17 mouse cellular contexts compared by ENCODE assay signal in the genomic region with DNA sequence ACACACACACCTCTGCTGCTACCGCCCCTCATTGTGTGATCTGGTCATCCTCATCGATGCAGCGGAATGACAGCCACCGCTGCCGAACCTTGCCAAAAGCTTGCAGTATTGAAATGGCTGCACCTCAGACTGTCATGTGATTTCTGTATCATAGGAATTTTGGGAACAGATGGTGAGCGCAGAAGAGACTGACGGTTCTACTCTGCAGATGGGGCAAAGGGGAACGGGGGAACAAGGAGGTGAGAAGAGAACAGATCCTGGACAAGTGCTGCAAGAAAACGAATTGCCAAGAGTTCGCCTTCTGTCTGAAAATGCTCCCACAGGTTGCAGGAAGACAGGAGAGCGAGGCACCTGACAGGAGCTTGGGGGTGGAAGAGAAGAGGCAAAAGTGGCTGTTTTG.
DNase-seq lines count a peak whose midpoint lies in the region; ATAC-seq lines count a peak whose summit lies in the region.
"Had no signal": no experiment of that assay in that cellular context is flagged by ENCODE, and none has a peak within 500 bp of the region (broad histone marks: within the 10 kb centered on the region; RNA-seq: fewer than 3 reads in every experiment).

No protein-coding gene starts in this region.

- H3K9ac ChIP-seq in hindbrain, embryonic 15.5 days, result no peak overlapping the region
- no peak overlapping the region for H3K9ac ChIP-seq in hindbrain, embryonic 12.5 days
- H3K9ac ChIP-seq in neural tube, embryonic 13.5 days, result no peak overlapping the region
- H3K9ac ChIP-seq: limb, embryonic 13.5 days; liver, embryonic 15.5 days had no signal

- no peaks in the 10 kb centered on the region for H3K36me3 ChIP-seq in hindbrain, embryonic 15.5 days
- H3K36me3 ChIP-seq in hindbrain, embryonic 12.5 days, result no peaks in the 10 kb centered on the region
- no peaks in the 10 kb centered on the region for H3K36me3 ChIP-seq in neural tube, embryonic 13.5 days
- H3K36me3 ChIP-seq: limb, embryonic 13.5 days; liver, embryonic 15.5 days had no signal

- WGBS in hindbrain, embryonic 15.5 days, result 65% methylated on average over 11 of the region's 11 CpGs
- 76% methylated on average over 11 of the region's 11 CpGs for WGBS in hindbrain, embryonic 12.5 days
- WGBS in neural tube, embryonic 13.5 days, result 72% methylated on average over 11 of the region's 11 CpGs

- peak overlapping the region; percentile 61; the same call in 1 of the 2 replicates for H3K27ac ChIP-seq in hindbrain, embryonic 15.5 days (replicated peaks)
- no peak overlapping the region for H3K27ac ChIP-seq in hindbrain, embryonic 12.5 days
- peak overlapping the region; percentile 62 for H3K27ac ChIP-seq in neural tube, embryonic 13.5 days (replicated peaks)
- H3K27ac ChIP-seq: kidney, postnatal 0 days; limb, embryonic 13.5 days; liver, embryonic 15.5 days had no signal

- no peak for ATAC-seq in cerebellum, adult (ENCODE audit: insufficient number of reproducible peaks, low FRiP score, low TSS enrichment)
- ATAC-seq in hindbrain, embryonic 15.5 days (ENCODE audit: low FRiP score, low read depth), result no peak
- ATAC-seq in hindbrain, embryonic 12.5 days (ENCODE audit: low FRiP score), result no peak
- ATAC-seq in neural tube, embryonic 13.5 days (ENCODE audit: low read depth), result no peak
- ATAC-seq: intestine, embryonic 16.5 days had no signal

- H3K4me2 ChIP-seq in hindbrain, embryonic 15.5 days, result peak overlapping the region; percentile 49
- H3K4me2 ChIP-seq in hindbrain, embryonic 12.5 days (replicated peaks), result no peak overlapping the region
- peak overlapping the region; percentile 34 for H3K4me2 ChIP-seq in neural tube, embryonic 13.5 days
- H3K4me2 ChIP-seq: limb, embryonic 13.5 days; liver, embryonic 15.5 days had no signal

- DNase-seq in cerebellum, postnatal 14 days, result peak; percentile 7 to 23
- no peak for DNase-seq in neural tube, embryonic 10.5 days (ENCODE audit: extremely low spot score, low spot score)
- DNase-seq in telencephalon, adult 2 months (ENCODE audit: low read depth, low spot score), result peak; percentile 38
- no peak for DNase-seq in thymus, adult 18-20 months
- DNase-seq: gastrocnemius, postnatal 14 days; heart, postnatal 10 days; lung, postnatal 10 days; thymus, adult 2 months had no signal

- H3K4me3 ChIP-seq in hindbrain, embryonic 15.5 days, result no peak overlapping the region
- H3K4me3 ChIP-seq in hindbrain, embryonic 12.5 days, result no peak overlapping the region
- H3K4me3 ChIP-seq in neural tube, embryonic 13.5 days, result no peak overlapping the region
- H3K4me3 ChIP-seq: limb, embryonic 13.5 days; liver, embryonic 15.5 days; megakaryocyte, embryonic 14.5 days had no signal

- no peaks in the 10 kb centered on the region for H3K27me3 ChIP-seq in hindbrain, embryonic 15.5 days
- H3K27me3 ChIP-seq in hindbrain, embryonic 12.5 days, result no peaks in the 10 kb centered on the region
- H3K27me3 ChIP-seq in neural tube, embryonic 13.5 days, result no peaks in the 10 kb centered on the region
- H3K27me3 ChIP-seq: limb, embryonic 13.5 days; liver, embryonic 15.5 days; megakaryocyte, embryonic 14.5 days had no signal

- H3K9me3 ChIP-seq in hindbrain, embryonic 15.5 days, result no peaks in the 10 kb centered on the region
- no peaks in the 10 kb centered on the region for H3K9me3 ChIP-seq in hindbrain, embryonic 12.5 days (replicated peaks)
- H3K9me3 ChIP-seq in neural tube, embryonic 13.5 days, result peaks cover 7% of the 10 kb centered on the region; the same call in 1 of the 2 replicates
- H3K9me3 ChIP-seq: liver, embryonic 15.5 days had no signal

- peaks cover 16% of the 10 kb centered on the region for H3K4me1 ChIP-seq in hindbrain, embryonic 15.5 days (replicated peaks)
- H3K4me1 ChIP-seq in hindbrain, embryonic 12.5 days, result no peaks in the 10 kb centered on the region; the same call in 1 of the 2 replicates
- H3K4me1 ChIP-seq in neural tube, embryonic 13.5 days (replicated peaks), result peaks cover 18% of the 10 kb centered on the region
- H3K4me1 ChIP-seq: liver, embryonic 15.5 days; megakaryocyte, embryonic 14.5 days had no signal

Comparison
In these comparisons a context has a peak if more than half of its experiments do, and no peak if none do; other contexts are left out.
1. DNase-seq: peak in cerebellum, postnatal 14 days (2 of 2) and telencephalon, adult 2 months (single experiment); none in neural tube, embryonic 10.5 days (single experiment) and thymus, adult 18-20 months (0 of 2).